Mouse (Mus musculus) midbrain, embryonic 11.5 days (tissue): ENCODE results near the gene Mipol1. TPM values are rescaled to one million over a fixed set of nuclear protein-coding genes. Genes with fewer than 3 reads are reported as not detected.

Experiments
- ATAC-seq: fragments of 200-750 bp; cut with Nextera tagmentation; 2 replicates; pipeline ENCODE4 v1.8.0; 2017; ENCODE audit warnings: moderate TSS enrichment, moderate library complexity; ENCODE audit not compliant: low FRiP score
- DNase-seq: peaks from one replicate; pipeline ENCODE4 v3.0.0; 2015; ENCODE audit warnings: low spot score; ENCODE audit errors: missing footprints
- H3K27ac ChIP-seq: fragments of 300-500 bp; sonication (generic); 2 replicates; pipeline ENCODE4 v1.5.1; 2014; ENCODE audit warnings: low read depth, low read length
- H3K27me3 ChIP-seq: fragments of 300-500 bp; sonication (generic); 2 replicates; pipeline ENCODE4 v1.6.1; 2014; ENCODE audit warnings: mild to moderate bottlenecking, low read length, moderate library complexity, mixed read lengths; ENCODE audit not compliant: control insufficient read depth, insufficient read depth
- H3K36me3 ChIP-seq: fragments of 300-500 bp; sonication (generic); 2 replicates; pipeline ENCODE4 v1.6.1; 2014; ENCODE audit warnings: mild to moderate bottlenecking, low read length, moderate library complexity, mixed read lengths; ENCODE audit not compliant: control insufficient read depth, insufficient read depth
- H3K4me1 ChIP-seq: fragments of 300-500 bp; sonication (generic); 2 replicates; pipeline ENCODE4 v1.6.1; 2014; ENCODE audit warnings: low read length; ENCODE audit not compliant: control insufficient read depth, insufficient read depth
- H3K4me2 ChIP-seq: fragments of 300-500 bp; sonication (generic); 2 replicates; pipeline ENCODE4 v1.6.1; 2014; ENCODE audit warnings: mild to moderate bottlenecking, moderate library complexity
- H3K4me3 ChIP-seq: fragments of 300-500 bp; sonication (generic); 2 replicates; pipeline ENCODE4 v1.5.1; 2014; ENCODE audit warnings: low read depth, low read length
- H3K9ac ChIP-seq: fragments of 300-500 bp; sonication (generic); 2 replicates; pipeline ENCODE4 v1.6.1; 2014; ENCODE audit warnings: low read length
- H3K9me3 ChIP-seq: fragments of 300-500 bp; sonication (generic); 2 replicates; pipeline ENCODE4 v1.6.1; 2016; ENCODE audit warnings: low read length; ENCODE audit not compliant: control insufficient read depth
- WGBS: fragments of 180-500 bp; shearing (Covaris S2); extraction: QIAGEN DNeasy Blood & Tissue Kit; methylation state at CpG from one replicate; pipeline ENCODE4 v1.1.7; 2014; 5-methylcytosine and 5-hydroxymethylcytosine counted together
- polyA plus RNA-seq: library from polyadenylated mRNA; unstranded; fragments of >200 nt; fragmentation: Nextera tagmentation; extraction: Ambion mirVana; gene quantifications from 2 replicates; pipeline ENCODE4 v1.2.1, GENCODE M21; 2014

Mipol1 gene
- polyA plus RNA-seq, 1 experiment from 2014 or later, result 9.5 TPM

DNA sequence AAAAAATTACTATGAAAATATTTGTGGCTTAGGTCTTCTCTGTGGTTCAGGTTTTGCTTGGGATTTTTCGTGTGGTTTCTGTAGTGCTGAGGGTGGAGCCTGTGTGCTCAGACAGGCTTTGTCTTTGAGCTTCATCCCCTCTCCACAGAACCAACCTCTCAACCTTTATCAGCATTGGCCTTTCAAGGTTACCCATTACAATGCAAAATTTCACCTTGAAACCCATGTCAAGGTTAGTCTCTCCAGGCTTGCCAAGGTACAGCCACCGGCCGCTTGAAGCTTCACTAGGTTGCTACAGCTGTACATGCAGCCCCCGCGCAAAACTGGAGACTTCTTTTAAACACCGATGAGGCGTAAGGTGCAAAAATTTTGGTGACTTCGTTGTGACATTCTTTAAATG lies 241.6 kb downstream of the Mipol1 start:
- no peaks in the 10 kb centered on the region for H3K36me3 ChIP-seq
- no peak overlapping the region for H3K4me2 ChIP-seq
- H3K4me3 ChIP-seq, result no peak overlapping the region
- no peak for DNase-seq
- no peak overlapping the region for H3K9ac ChIP-seq
- H3K9me3 ChIP-seq, result no peaks in the 10 kb centered on the region
- no peaks in the 10 kb centered on the region for H3K4me1 ChIP-seq
- no peaks in the 10 kb centered on the region for H3K27me3 ChIP-seq
- H3K27ac ChIP-seq, result no peak overlapping the region
- WGBS, result 86% methylated on average over 8 of the region's 8 CpGs
- ATAC-seq, result no peak

DNA sequence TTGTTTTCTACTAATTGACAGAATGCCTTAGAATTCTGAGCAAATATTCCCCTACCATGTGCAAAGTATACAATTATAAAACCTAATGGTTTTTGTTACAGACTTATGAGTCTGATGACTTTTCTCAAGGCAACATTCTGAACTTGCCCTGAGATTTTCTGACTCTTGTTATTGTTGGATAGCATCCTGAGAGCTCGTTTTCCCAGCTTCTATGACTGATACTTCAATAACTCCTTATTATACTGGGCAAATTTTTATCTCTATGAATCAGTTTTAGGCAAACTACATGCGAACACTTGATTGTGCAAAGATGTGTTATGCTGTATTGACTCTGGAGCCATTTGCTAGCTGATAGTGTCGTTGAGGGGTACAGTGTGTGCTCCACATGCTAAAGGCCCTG lies 246.6 kb downstream of the Mipol1 start:
- Histone ChIP-seq H3K4me1 (no peaks in the 10 kb centered on the region), H3K4me3 (no peak overlapping the region), H3K4me2 (no peak overlapping the region), H3K36me3 (no peaks in the 10 kb centered on the region), H3K27ac (no peak overlapping the region), H3K9me3 (no peaks in the 10 kb centered on the region), H3K27me3 (no peaks in the 10 kb centered on the region), H3K9ac (no peak overlapping the region)
- DNase-seq (no peak), ATAC-seq (no peak)
- WGBS, result 91% methylated on average over 3 of the region's 3 CpGs

DNA sequence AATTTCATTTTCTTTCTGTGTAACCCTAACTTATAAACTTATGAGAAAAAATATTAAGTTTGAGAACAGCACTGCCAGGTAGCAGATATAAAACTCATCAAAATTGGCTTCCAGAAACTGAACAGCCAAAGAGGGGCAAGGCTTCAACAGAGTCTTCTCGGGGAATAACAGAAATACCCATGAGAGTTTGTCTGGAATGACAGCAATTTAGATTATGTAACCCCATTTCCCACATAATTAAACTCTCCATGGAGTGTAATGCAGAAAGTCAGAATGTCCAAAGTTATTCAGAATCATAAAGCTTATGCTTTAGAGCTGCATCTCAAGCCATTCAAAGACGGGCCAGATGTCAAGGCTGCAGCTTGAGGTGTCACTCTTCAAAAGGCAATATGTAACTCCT lies 251.6 kb downstream of the Mipol1 start:
- Histone ChIP-seq H3K9ac (no peak overlapping the region), H3K36me3 (no peaks in the 10 kb centered on the region), H3K27me3 (no peaks in the 10 kb centered on the region), H3K9me3 (no peaks in the 10 kb centered on the region), H3K4me2 (no peak overlapping the region), H3K27ac (no peak overlapping the region), H3K4me3 (no peak overlapping the region), H3K4me1 (no peaks in the 10 kb centered on the region)
- no peak for DNase-seq
- WGBS, result 86% methylated on average over 2 of the region's 2 CpGs
- ATAC-seq, result no peak

DNA sequence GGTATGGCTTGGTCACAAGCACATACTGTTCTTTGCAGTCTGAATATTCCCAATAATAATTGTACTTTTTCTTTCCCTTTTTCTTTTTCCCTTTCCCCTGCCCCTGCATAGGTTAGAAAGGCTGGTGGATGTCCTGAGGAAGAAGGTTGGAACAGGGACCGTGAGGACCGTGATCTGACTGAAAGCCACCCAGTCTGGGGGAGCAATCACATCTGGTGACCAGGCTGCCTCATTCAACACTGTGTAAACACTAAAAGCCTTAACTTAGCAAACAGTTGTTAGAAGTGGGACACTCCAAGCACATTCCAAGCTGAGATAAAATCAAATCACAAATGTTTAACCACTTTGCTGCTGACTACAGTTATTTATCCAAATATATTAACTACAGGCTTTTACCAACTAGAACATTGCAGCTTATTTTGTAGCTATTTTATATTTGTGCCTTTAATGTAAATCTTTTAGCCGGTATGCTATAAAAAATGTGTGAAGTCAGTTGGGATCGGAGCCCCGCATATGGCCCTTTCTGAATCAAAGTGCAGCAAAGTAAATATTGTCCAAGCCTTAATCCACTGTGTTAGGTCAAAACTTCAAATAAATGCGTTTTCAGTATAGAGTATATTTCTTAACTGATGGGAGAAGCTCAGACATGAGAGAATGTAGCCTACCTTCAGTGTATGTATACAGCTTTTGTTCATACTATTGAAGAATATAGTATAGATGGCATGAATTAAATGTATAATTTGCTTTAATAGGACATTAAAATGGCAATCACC lies 266.3 kb downstream of the Mipol1 start:
- DNase-seq (no peak), ATAC-seq (peak; percentile 82; the same call in 1 of the 2 replicates)
- Histone ChIP-seq H3K4me1 (no peaks in the 10 kb centered on the region), H3K4me2 (no peak overlapping the region), H3K9ac (no peak overlapping the region), H3K27ac (no peak overlapping the region; the same call in 1 of the 2 replicates), H3K9me3 (no peaks in the 10 kb centered on the region), H3K4me3 (no peak overlapping the region), H3K27me3 (no peaks in the 10 kb centered on the region), H3K36me3 (no peaks in the 10 kb centered on the region)
- 72% methylated on average over 6 of the region's 6 CpGs for WGBS

DNA sequence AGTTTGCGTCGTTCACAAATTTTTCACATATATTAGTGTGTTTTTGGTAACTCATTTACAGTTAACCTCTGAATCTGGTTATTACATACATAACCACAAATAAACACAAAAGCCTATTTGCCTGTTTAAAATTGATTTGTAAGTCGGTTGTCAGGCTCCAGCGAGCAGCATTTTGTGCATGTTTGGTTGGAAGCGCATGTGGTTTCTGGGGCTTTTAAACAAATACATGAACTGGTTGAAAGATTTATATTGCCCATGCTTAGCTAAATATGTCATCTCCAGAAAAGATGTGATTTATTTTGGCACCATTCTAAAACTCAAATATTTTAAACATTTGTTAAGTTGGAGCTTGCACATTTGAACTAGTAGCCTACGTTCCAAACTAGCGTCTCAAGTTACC lies 270.0 kb downstream of the Mipol1 start:
- no peaks in the 10 kb centered on the region for H3K27me3 ChIP-seq
- DNase-seq, result no peak
- no peaks in the 10 kb centered on the region for H3K4me1 ChIP-seq
- H3K9ac ChIP-seq, result no peak overlapping the region
- H3K36me3 ChIP-seq, result no peaks in the 10 kb centered on the region
- no peak overlapping the region for H3K4me2 ChIP-seq
- WGBS, result 84% methylated on average over 7 of the region's 7 CpGs
- H3K9me3 ChIP-seq, result no peaks in the 10 kb centered on the region
- no peak for ATAC-seq
- no peak overlapping the region for H3K27ac ChIP-seq
- no peak overlapping the region for H3K4me3 ChIP-seq

DNA sequence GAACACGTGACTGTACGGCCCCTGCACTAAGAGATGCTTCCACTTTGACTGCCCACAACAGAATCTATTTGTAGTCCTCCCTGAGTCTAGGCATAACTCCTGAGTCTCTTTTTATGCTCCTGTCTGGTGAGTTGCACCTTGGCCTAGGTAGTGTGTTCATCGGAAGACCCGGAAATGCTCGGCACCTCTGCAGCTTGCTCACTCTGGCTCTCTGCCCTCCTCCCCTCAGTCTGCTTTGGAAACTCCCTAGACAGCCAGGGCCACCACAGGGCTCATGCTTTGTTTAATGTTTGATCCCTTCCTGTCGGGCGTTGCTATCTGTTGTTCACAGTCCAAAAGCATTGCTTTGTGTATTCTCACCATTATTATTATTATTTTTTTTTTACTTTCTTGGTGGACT lies 275.1 kb downstream of the Mipol1 start:
- ATAC-seq (no peak), DNase-seq (peak; percentile 44)
- Histone ChIP-seq H3K4me3 (no peak overlapping the region), H3K36me3 (no peaks in the 10 kb centered on the region), H3K4me2 (no peak overlapping the region), H3K27ac (no peak overlapping the region), H3K4me1 (0 out of 2 replicates have a peak, but pooled peaks cover 4% of the 10 kb centered on the region), H3K27me3 (no peaks in the 10 kb centered on the region), H3K9ac (no peak overlapping the region), H3K9me3 (no peaks in the 10 kb centered on the region)
- 77% methylated on average over 7 of the region's 7 CpGs for WGBS

DNA sequence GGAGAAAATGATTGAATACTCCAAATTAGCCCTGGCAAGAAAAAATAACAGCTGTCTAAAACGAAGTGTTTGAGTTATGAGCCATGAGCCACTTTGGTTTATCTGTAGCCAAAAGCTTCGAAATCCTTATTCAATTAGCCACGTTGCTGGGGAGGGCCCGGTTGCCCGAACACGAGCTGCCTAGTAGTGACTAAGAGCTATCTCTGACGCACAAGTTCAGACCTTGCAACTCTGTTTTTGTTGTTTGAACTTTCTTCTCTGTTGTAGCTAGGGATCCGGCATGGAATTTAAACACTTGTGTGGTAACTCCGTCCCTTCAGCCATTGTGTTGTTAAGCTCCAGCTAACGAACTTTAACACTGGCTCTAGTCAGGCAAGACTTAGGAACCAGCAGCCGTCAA lies 278.7 kb downstream of the Mipol1 start:
- no peaks in the 10 kb centered on the region for H3K27me3 ChIP-seq
- H3K9ac ChIP-seq, result no peak overlapping the region
- H3K27ac ChIP-seq, result no peak overlapping the region
- DNase-seq, result peak; percentile 90
- H3K4me2 ChIP-seq, result no peak overlapping the region
- peak; percentile 50; the same call in 1 of the 2 replicates for ATAC-seq
- H3K4me3 ChIP-seq, result no peak overlapping the region
- 0 out of 2 replicates have a peak, but pooled peaks cover 4% of the 10 kb centered on the region for H3K4me1 ChIP-seq
- H3K9me3 ChIP-seq, result no peaks in the 10 kb centered on the region
- 16% methylated on average over 11 of the region's 11 CpGs for WGBS
- H3K36me3 ChIP-seq, result no peaks in the 10 kb centered on the region

DNA sequence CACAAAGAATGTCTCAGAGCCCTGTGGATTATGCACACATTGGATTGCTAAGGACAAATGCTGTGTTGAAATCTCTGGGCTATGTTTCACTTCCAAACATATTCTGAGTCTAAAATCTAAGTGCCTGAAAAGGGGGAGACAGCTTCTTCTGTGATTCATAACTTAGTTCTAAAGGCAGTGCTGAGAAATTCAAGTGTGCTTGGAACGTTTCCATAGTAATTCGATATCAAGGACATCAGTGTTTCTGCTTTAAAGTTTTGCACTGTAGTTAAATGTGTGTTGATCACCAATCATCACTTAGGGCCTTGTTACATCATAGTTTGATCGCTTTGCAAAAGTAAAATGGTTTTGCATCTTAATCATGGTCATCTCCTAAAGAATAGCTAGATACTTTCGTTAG lies 279.5 kb downstream of the Mipol1 start:
- H3K4me3 ChIP-seq, result no peak overlapping the region
- DNase-seq, result peak; percentile 82
- H3K9me3 ChIP-seq, result no peaks in the 10 kb centered on the region
- 0 out of 2 replicates have a peak, but pooled peaks cover 4% of the 10 kb centered on the region for H3K4me1 ChIP-seq
- 73% methylated on average over 4 of the region's 4 CpGs for WGBS
- no peak overlapping the region for H3K9ac ChIP-seq
- no peaks in the 10 kb centered on the region for H3K36me3 ChIP-seq
- H3K27me3 ChIP-seq, result no peaks in the 10 kb centered on the region
- H3K4me2 ChIP-seq, result no peak overlapping the region
- no peak for ATAC-seq
- H3K27ac ChIP-seq, result no peak overlapping the region

DNA sequence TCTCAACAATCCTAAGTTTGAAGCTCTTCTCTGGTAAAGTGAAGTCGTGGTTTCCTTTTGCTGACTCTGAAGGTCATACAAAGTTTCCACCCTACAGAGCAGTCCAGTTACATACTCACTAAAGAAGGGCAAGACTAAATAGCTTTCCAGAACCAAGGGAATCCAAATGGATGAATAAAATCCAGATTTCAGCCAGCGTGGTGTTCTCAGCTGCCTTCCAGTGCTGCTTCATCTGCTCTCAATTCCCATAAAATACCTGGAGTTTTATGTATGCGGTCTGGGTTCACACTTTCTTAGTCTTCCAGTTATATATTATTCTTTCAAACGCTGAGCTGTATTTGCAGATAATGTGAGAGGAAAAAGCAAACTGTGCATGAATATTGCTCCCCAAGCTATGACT lies 280.9 kb downstream of the Mipol1 start:
- no peaks in the 10 kb centered on the region for H3K9me3 ChIP-seq
- no peak for ATAC-seq
- no peaks in the 10 kb centered on the region for H3K27me3 ChIP-seq
- 86% methylated on average over 4 of the region's 4 CpGs for WGBS
- no peak overlapping the region for H3K9ac ChIP-seq
- no peak overlapping the region for H3K4me2 ChIP-seq
- DNase-seq, result peak; percentile 78
- no peak overlapping the region for H3K27ac ChIP-seq
- no peaks in the 10 kb centered on the region for H3K36me3 ChIP-seq
- H3K4me3 ChIP-seq, result no peak overlapping the region
- H3K4me1 ChIP-seq, result 0 out of 2 replicates have a peak, but pooled peaks cover 4% of the 10 kb centered on the region
